Mouse (Mus musculus) embryonic fibroblast, embryonic 13.5 days (primary cell): ENCODE measurements around the gene Rce1.

Source experiments
- CTCF ChIP-seq: IDR thresholded peaks from 2 replicates; pipeline ENCODE4 v1.5.1; 2011; ENCODE audit warnings: mild to moderate bottlenecking, control low read depth, low read length, moderate library complexity, borderline replicate concordance; ENCODE audit not compliant: insufficient read depth
- POLR2A ChIP-seq: IDR thresholded peaks from 2 replicates; pipeline ENCODE4 v1.6.1; 2011; ENCODE audit warnings: low read depth, mild to moderate bottlenecking, control low read depth, low read length, moderate library complexity

GRCm38 (mm10) chr19:4614305-4615150 lies 10.9 kb downstream of the Rce1 start:
- TF ChIP-seq POLR2A (no peak; the same call in 1 of the 2 replicates), CTCF (no peak)
